Mouse (Mus musculus): ENCODE measurements around the gene Spock2.
"Not testable (repeated sequence)": the region's sequence is repeated elsewhere in the genome, so short reads cannot be mapped to it uniquely, and the experiment has no call there.

Spock2 gene

GRCm38 (mm10) chr10:60151107-60151663 is 45.2 kb downstream of the Spock2 start:
- no peak for DNase-seq

DNA sequence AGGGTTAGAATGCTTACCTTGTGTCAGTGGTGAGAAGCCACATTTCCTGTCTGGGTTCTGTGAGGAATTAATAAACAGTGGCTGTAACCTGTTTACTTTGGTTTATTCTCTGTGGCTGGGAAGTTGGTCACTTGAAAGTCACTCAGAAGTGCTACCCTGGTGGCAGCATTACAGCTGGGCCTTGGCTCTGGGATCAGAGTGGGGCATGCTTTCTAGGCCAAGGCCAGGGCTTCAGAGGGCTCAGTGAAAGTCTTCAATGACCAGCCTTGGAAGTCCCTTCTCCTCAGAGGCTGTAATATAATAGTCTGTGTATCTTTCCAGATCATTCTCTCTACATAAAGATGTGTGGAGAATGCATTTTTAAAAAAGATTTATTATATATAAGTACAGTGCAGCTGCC is 50.0 kb downstream of the Spock2 start:
- no peak for DNase-seq

DNA sequence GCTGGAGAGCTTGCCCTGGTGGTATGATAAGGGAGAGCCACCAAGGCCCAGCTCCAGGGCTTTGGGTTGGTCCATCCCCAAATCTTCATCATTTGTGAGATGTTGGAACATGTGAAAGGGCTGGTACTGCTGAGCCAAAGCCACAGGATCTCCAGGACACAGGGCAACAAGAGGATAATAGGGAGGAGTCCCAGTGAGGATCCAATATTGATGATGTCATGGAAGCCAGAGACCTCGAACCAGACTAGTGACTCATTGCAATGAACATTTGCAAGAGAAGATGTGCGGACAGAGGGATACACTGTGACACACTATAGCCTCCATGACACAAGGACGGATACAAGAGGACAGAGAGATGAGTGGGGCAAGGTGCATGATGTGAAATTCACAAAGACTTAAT is 52.1 kb downstream of the Spock2 start:
- no peak for DNase-seq

DNA sequence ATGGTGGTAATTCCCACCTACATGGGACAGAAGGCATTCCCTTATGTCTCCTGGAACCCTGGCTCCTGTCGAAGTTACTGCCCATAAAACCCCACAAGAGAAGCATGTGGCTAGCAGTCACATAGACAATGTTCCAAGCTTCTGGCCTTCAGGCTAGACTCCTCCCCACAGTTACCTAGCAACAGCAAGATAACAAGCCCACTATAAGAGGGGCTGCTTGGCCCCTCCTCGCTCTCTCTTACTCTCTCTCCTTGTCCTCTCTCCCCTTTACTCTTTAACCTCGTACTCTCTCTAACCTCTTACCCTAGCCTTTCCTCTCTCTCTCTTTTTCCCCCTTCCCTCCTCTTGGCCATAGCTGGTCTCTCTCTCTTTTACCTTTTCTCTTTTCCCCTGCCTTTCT is 55.4 kb downstream of the Spock2 start:
- DNase-seq, result not testable (repeated sequence)

- DNase-seq, result not testable (repeated sequence)
Observed at GRCm38 (mm10) chr10:60162184-60162972, 56.4 kb downstream of the Spock2 start.

GRCm38 (mm10) chr10:60162973-60163255 is 56.9 kb downstream of the Spock2 start:
- no peak for DNase-seq

DNA sequence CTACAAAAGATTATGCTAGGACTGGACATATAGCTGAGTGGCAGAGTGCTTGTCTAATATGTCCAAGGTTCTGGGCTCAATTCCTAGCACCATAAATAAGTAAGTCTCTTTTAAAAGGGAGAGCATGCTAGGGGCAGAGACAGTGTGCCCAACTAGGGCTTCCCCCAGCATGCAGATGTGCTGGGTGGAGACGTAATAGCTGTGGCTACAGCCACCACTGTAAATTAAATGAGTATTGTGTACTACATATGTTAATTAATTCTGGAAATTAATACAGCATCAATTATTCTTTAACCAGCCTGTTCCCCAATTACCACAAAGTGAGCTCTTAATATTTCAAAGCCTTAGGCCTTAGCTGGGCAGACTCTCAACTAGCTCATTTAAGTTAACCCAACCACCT is 58.9 kb downstream of the Spock2 start:
- no peak for DNase-seq

- no peak for DNase-seq
Observed at GRCm38 (mm10) chr10:60166068-60166467, 60.0 kb downstream of the Spock2 start.

DNA sequence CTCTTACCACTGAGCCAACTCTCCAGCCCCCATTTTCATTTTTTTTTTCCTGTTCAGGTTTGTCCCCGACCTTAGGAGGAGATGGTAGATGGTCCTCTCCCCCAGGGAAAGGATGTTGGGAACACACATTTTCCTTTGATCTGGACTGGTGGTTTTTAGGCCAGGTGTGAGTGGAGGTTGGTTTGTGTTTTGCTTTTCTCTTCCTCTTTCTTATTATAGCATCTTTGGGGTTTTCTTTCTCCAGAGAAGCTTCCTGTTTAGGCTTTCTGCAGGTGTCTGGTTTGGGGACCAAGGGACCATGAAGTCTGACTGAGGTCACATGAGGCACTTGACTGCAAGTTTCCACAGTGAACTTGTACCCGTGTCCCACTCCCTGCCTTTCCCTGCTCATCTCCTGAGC is 62.3 kb downstream of the Spock2 start:
- DNase-seq, result no peak

GRCm38 (mm10) chr10:60168960-60169359 is 62.9 kb downstream of the Spock2 start:
- DNase-seq, result no peak

DNA sequence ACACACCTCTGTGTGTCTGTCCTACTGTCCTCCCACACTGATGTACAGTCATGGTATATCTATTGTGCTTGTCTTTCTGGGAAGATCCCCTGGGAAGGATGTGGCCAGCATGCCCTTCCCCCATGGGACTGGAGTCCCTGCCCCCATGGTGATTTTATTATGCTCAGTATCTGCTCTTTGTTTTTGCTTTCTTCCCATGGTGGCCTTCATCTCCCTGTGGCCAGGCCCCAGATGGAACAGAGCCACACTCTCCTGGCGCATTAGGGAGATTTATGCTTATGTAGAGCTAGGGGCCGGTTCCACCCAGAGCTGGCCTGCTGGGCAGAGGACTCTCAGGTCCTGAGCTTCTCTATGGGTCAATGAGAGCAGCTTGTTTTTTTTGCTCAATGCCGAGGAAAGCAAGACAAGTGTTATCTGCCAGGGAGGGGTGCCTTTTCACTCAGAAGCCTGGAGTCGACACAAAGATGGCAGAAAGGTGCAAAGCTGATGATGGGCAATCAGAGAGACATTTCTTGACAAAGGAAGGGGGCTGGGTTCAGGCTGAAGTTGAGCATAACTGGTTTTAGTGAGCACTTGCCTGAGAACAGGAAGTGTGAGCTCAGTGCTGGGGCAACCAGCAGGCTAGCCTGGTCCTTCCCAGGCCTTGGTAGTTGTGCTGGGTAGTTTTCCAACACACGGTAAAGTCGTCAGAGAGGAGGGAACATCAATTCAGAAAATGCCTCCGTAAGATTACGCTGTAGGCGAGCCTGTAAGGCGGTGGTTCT is 64.5 kb downstream of the Spock2 start:
- no peak for DNase-seq

DNA sequence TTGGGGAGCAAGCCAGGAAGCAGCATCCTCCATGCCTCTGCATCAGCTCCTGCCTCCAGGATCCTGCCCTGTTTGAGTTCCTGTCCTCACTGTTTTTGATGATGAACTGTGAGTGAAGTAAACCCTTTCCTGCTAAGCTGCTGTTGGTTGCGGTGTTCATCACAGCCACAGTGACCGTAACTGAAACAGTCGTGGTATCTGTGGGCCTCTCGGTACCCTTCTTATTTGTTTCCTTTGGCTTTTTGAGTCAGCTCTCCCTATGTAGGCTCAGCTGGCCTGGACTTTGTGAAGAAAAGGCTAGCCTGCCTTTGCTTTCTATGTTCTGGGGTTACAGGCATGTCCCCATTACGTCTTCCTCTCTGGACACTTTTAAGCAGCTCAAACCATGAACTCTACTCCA is 65.3 kb downstream of the Spock2 start:
- no peak for DNase-seq

GRCm38 (mm10) chr10:60172306-60172705 is 66.3 kb downstream of the Spock2 start:
- DNase-seq, result no peak

DNA sequence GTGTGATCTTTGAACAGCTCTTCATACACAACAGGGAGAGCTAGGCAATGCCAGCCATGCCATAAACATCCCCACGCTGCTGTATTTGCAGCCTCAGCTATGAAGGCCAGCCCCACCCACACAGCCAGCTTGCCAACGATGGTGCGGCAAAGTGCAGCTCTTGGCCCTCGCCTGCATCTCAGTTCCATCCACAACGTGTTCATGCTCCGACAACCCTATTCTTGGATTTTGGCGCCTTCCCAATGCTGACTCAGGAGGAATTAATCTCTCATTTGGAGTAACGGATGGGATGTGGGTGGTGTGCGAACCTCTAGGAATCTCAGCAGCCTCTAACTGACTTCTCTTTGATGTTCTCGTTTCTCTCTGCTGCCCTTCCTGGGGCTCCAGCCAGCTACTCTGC is 67.0 kb downstream of the Spock2 start:
- DNase-seq, result peak; percentile 64

DNA sequence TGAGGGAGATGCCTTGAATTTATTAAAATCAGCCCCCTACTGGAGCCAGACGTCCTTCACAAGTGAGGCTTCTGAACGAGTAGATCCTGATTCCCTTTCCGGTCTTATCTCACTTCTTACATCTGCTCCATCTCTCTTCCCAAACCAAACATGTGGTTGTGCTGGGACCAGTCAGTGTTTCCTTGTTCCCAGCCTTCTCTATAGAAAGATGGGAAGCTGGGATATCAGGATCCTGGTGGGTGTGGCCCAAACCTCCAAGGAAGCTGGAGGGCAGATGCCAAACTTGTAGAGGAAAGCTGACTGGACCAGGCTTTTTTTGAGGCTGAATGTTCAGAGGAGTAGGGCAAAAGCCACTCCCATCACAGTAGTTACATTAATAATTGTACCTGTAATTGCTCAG is 68.5 kb downstream of the Spock2 start:
- DNase-seq, result no peak

DNA sequence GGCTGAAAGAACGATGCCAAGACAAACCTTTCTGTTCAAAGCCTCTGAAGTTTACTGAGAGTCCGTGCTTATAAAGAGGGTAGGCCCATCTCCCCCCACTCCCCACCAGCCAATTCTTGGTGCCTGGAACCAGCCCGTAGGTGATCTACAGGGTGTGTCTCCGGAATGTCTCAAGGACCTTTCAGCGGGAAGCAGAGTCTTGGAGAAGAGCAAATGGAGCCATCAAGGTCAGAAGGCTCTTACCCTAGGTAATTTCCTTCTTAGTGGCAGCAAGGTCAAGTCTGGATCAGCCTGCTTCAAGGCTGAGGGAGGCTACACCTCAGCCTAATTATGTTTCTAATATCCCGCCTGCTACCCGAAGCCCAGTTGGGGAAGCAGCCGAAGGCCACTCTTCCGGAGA is 69.3 kb downstream of the Spock2 start:
- not testable (repeated sequence) for DNase-seq

All from kidney, postnatal 10 days (tissue).